Mouse (Mus musculus) heart, embryonic 15.5 days (tissue): Measurements from ENCODE around the gene Slc9a1. TPM values are rescaled to one million over a fixed set of nuclear protein-coding genes. Genes with fewer than 3 reads are reported as not detected.

ENCODE experiments used
- ATAC-seq: fragments of 200-750 bp; cut with Nextera tagmentation; replicated peaks from 2 replicates; pipeline ENCODE4 v1.8.0; 2017; ENCODE audit warnings: low read depth, moderate TSS enrichment; ENCODE audit not compliant: insufficient number of reproducible peaks, insufficient read depth, low FRiP score
- H3K27ac ChIP-seq: fragments of 300-500 bp; sonication (generic); 2 replicates; pipeline ENCODE4 v1.5.1; 2015; ENCODE audit warnings: mild to moderate bottlenecking, inconsistent platforms
- H3K27me3 ChIP-seq: fragments of 300-500 bp; sonication (generic); 2 replicates; pipeline ENCODE4 v1.6.1; 2015; ENCODE audit warnings: inconsistent platforms
- H3K36me3 ChIP-seq: fragments of 300-500 bp; sonication (generic); 2 replicates; pipeline ENCODE4 v1.6.1; 2015; ENCODE audit warnings: mild to moderate bottlenecking, inconsistent platforms
- H3K4me1 ChIP-seq: fragments of 300-500 bp; sonication (generic); replicated peaks from 2 replicates; pipeline ENCODE4 v1.6.1; 2015; ENCODE audit warnings: inconsistent platforms
- H3K4me2 ChIP-seq: fragments of 300-500 bp; sonication (generic); 2 replicates; pipeline ENCODE4 v1.6.1; 2015; ENCODE audit warnings: inconsistent platforms, mild to moderate bottlenecking, moderate library complexity
- H3K4me3 ChIP-seq: fragments of 300-500 bp; sonication (generic); 2 replicates; pipeline ENCODE4 v1.5.1; 2015; ENCODE audit warnings: mild to moderate bottlenecking, inconsistent platforms
- H3K9ac ChIP-seq: fragments of 300-500 bp; sonication (generic); 2 replicates; pipeline ENCODE4 v1.6.1; 2015; ENCODE audit warnings: mild to moderate bottlenecking, inconsistent platforms
- H3K9me3 ChIP-seq: fragments of 300-500 bp; sonication (generic); replicated peaks from 2 replicates; pipeline ENCODE4 v1.6.1; 2016; ENCODE audit warnings: inconsistent platforms
- WGBS: fragments of 180-500 bp; shearing (Covaris S2); methylation state at CpG from one replicate; pipeline ENCODE4 v1.1.7; 2015; ENCODE audit warnings: mixed read lengths; 5-methylcytosine and 5-hydroxymethylcytosine counted together
- polyA plus RNA-seq: library from polyadenylated mRNA; unstranded; fragments of >200 nt; fragmentation: Nextera tagmentation; extraction: Ambion mirVana; gene quantifications from 2 replicates; pipeline ENCODE4 v1.2.1, GENCODE M21; 2015

Gene Slc9a1
- polyA plus RNA-seq: 6.6 and 8.2 TPM in 2 replicates

GRCm38 (mm10) chr4:133369553-133370297, at the start of gene Slc9a1:
TSS of gene Slc9a1 (plus strand) at chr4:133369706.
- H3K4me3 ChIP-seq: peak within 1 kb of the TSS; percentile 84
- peak within 1 kb of the TSS; percentile 92 for H3K9ac ChIP-seq
- H3K36me3 ChIP-seq: no peaks in the 10 kb centered on the region
- WGBS: under 1% methylated on average over 40 of the region's 40 CpGs
- H3K27ac ChIP-seq: peak within 1 kb of the TSS; percentile 87
- H3K4me2 ChIP-seq: peak within 1 kb of the TSS; percentile 80
- peak; percentile 90 for ATAC-seq
- no peaks in the 10 kb centered on the region for H3K27me3 ChIP-seq
- peaks cover 44% of the 10 kb centered on the region for H3K4me1 ChIP-seq
- H3K9me3 ChIP-seq: no peaks in the 10 kb centered on the region

DNA sequence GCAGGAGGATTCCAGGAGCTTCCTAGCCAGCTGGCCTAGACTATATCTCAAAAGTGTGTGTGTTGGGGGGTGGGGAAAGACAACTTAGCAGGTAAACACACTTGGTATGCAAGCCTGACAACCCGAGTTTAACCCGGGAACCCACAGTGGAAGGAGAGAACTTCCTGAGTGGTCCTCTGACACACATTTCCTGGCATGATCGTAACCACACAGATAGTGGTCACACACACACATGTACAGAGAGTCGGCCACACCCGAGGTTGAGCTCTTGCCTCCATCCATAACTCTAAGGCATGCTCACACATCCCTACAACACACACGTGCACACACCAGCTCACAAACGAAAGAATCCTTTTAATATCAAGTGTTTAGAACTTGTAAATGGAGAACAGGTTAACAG, 41.4 kb upstream of the Slc9a1 start:
- Histone ChIP-seq H3K9ac (0 out of 2 replicates have a peak overlapping the region, but pooled peaks have one; percentile 31), H3K27me3 (no peaks in the 10 kb centered on the region), H3K9me3 (no peaks in the 10 kb centered on the region), H3K4me2 (no peak overlapping the region), H3K27ac (no peak overlapping the region), H3K4me1 (0 out of 2 replicates have a peak, but pooled peaks cover 5% of the 10 kb centered on the region), H3K36me3 (no peaks in the 10 kb centered on the region), H3K4me3 (no peak overlapping the region)
- no peak for ATAC-seq
- 54% methylated on average over 7 of the region's 7 CpGs for WGBS

GRCm38 (mm10) chr4:133330296-133330695, 39.2 kb upstream of the Slc9a1 start:
- Histone ChIP-seq H3K9ac (no peak overlapping the region), H3K27me3 (no peaks in the 10 kb centered on the region), H3K36me3 (no peaks in the 10 kb centered on the region), H3K27ac (no peak overlapping the region), H3K4me2 (no peak overlapping the region), H3K9me3 (no peaks in the 10 kb centered on the region), H3K4me3 (no peak overlapping the region), H3K4me1 (0 out of 2 replicates have a peak, but pooled peaks cover 5% of the 10 kb centered on the region)
- ATAC-seq: no peak
- WGBS: 77% methylated on average over 4 of the region's 4 CpGs

DNA sequence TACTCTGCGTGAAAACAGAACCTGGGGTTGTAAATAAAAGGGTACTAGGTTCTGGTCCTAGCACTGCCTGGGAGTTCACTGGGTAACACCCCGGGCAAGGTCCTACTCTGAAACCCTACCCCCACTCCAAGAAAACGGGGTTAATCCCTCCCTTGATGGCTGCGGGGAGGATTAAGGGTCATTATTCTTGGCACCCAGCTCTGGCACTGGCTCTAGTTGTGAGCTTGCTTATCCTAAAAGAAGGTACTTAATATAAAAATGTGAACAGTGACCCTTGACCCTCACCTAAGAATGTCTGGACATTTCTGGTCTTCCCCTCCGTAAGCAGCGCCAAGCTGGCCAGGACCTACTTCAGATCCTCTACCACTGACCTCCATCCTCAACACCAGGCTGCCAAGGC, 36.2 kb upstream of the Slc9a1 start:
- H3K27ac ChIP-seq: no peak overlapping the region
- no peaks in the 10 kb centered on the region for H3K36me3 ChIP-seq
- no peak for ATAC-seq
- 67% methylated on average over 6 of the region's 6 CpGs for WGBS
- H3K27me3 ChIP-seq: no peaks in the 10 kb centered on the region
- H3K9ac ChIP-seq: no peak overlapping the region
- H3K4me3 ChIP-seq: no peak overlapping the region
- peaks cover 5% of the 10 kb centered on the region for H3K4me1 ChIP-seq
- H3K4me2 ChIP-seq: no peak overlapping the region
- H3K9me3 ChIP-seq: no peaks in the 10 kb centered on the region

DNA sequence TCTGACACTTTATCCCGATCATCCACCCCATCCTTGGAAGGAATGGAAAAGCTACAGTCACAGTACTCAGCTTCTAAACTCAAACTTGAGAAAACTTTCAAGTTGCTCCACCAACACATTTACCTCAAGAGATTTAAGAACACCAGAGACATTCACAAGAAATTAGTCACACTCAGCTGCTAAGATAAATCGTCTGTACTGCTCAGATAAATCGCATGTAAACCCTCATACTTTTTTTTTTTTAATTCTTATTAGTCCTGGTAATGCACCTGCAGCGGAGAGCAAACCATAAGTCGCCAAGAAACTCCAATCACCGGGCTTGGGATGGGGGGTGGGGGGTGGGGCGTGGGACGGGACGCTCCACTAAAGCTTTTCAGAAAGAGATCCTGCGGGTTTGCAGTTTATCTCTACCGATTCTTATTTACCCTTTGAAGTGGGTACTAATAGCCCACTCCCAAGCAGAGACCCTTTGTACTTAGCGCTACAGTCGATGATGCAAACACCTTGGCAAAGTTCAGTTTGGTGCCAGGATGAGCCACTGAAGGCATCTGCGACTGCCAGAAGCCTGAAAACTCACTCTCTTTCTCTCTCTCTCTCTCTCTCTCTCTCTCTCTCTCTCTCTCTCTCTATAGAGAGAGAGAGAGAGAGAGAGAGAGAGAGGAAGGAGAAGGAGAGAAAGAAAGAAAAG, 31.5 kb upstream of the Slc9a1 start:
- 12% methylated on average over 14 of the region's 14 CpGs for WGBS
- Histone ChIP-seq H3K36me3 (no peaks in the 10 kb centered on the region), H3K9ac (peak overlapping the region; percentile 91), H3K27ac (peak overlapping the region; percentile 84), H3K4me1 (peaks cover 7% of the 10 kb centered on the region), H3K4me3 (peak overlapping the region; percentile 97), H3K4me2 (peak overlapping the region; percentile 88), H3K9me3 (no peaks in the 10 kb centered on the region), H3K27me3 (no peaks in the 10 kb centered on the region)
- ATAC-seq: no peak

DNA sequence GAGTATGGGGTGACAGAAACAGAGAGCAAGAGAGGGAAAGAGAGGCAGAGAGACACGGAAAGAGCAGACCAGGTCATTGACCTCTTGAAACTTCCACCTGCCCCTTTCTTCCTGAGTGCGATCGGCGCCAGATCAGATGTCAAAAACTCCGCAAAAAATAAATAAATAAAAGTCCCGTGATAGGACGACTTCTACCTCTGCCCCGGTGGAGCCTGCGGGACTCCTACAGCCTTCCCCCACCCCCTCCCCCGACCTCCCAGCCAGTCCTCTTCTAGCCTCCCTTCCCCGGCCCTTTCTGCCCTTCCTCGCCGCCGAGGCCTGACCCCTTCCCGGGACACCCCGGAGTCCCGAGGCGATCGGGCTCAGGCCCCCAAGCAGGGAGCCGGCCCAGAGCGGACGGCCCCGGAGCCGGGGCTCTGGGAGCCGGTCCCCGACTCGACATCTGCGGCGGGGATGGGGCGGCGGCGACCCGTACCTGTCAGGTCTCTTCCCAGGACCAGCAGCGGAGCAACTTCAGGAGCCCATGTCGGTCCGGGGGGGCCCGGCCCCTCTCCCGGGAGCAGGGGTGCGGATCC, 30.9 kb upstream of the Slc9a1 start:
- WGBS: 1% methylated on average over 39 of the region's 39 CpGs
- H3K4me1 ChIP-seq: peaks cover 7% of the 10 kb centered on the region
- peak; percentile 37; the same call in 1 of the 2 replicates for ATAC-seq

GRCm38 (mm10) chr4:133339148-133339749, 30.3 kb upstream of the Slc9a1 start:
- Histone ChIP-seq H3K4me1 (peaks cover 7% of the 10 kb centered on the region), H3K27me3 (no peaks in the 10 kb centered on the region), H3K4me3 (peak overlapping the region; percentile 97), H3K27ac (peak overlapping the region; percentile 84), H3K4me2 (peak overlapping the region; percentile 88), H3K36me3 (no peaks in the 10 kb centered on the region), H3K9ac (peak overlapping the region; percentile 91), H3K9me3 (no peaks in the 10 kb centered on the region)
- peak; percentile 95 for ATAC-seq
- under 1% methylated on average over 60 of the region's 60 CpGs for WGBS

More for the DNA sequence above, 30.9 kb upstream of the Slc9a1 start:
- H3K9me3 ChIP-seq: no peaks in the 10 kb centered on the region
- H3K27ac ChIP-seq: peak overlapping the region; percentile 84
- peak overlapping the region; percentile 97 for H3K4me3 ChIP-seq
- H3K9ac ChIP-seq: peak overlapping the region; percentile 91
- no peaks in the 10 kb centered on the region for H3K27me3 ChIP-seq
- H3K4me2 ChIP-seq: peak overlapping the region; percentile 88
- H3K36me3 ChIP-seq: no peaks in the 10 kb centered on the region

- ATAC-seq: no peak
- Histone ChIP-seq H3K4me1 (peaks cover 7% of the 10 kb centered on the region), H3K9me3 (no peaks in the 10 kb centered on the region), H3K4me2 (no peak overlapping the region), H3K27ac (no peak overlapping the region), H3K36me3 (no peaks in the 10 kb centered on the region), H3K4me3 (no peak overlapping the region), H3K9ac (no peak overlapping the region), H3K27me3 (no peaks in the 10 kb centered on the region)
- 82% methylated on average over 2 of the region's 2 CpGs for WGBS
Measured at GRCm38 (mm10) chr4:133340217-133340616, 29.3 kb upstream of the Slc9a1 start.

DNA sequence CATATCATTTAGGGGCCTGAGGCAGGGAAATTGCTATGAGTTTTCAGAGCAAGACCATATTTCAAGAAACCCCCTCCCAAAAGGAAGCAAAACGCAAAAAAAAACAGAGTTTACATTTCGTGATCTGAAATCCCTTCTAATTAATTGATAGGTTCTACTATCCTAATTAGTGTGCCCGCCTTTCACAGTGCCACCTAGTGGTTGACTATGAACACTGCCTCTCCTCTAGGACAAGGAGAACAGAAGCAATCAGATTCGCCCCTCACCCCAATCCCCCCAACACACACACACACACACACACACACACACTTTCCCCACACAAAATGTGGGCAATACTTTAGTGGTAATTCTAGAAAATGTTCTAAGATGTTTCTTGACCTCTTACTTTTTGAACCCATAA, 25.4 kb upstream of the Slc9a1 start:
- no peak for ATAC-seq
- Histone ChIP-seq H3K27me3 (no peaks in the 10 kb centered on the region), H3K4me2 (no peak overlapping the region), H3K9me3 (no peaks in the 10 kb centered on the region), H3K9ac (no peak overlapping the region), H3K36me3 (no peaks in the 10 kb centered on the region), H3K4me3 (no peak overlapping the region), H3K27ac (no peak overlapping the region), H3K4me1 (peaks cover 2% of the 10 kb centered on the region; the same call in 1 of the 2 replicates)
- 6% methylated on average over 4 of the region's 4 CpGs for WGBS

DNA sequence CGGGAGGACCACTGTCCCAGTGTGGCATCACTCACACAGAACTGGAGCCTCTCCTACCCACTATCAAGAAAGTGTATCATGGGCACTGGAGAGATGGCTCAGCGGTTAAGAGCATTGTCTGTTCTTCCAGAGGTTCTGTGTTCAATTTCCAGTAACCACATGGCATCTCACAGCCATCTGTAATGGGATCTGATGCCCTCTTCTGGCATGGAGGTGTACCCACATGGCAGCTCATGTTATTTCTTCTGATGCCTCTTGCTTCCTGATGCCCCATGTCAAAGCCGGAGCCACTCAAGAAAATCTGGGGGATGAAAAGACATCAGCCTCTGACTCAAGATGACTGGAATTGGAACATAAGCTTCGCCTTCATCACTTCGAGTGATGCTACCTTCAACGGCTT, 23.8 kb upstream of the Slc9a1 start:
- 80% methylated on average over 6 of the region's 6 CpGs for WGBS
- no peaks in the 10 kb centered on the region for H3K9me3 ChIP-seq
- no peak overlapping the region for H3K27ac ChIP-seq
- H3K27me3 ChIP-seq: no peaks in the 10 kb centered on the region
- no peak overlapping the region for H3K9ac ChIP-seq
- no peaks in the 10 kb centered on the region for H3K36me3 ChIP-seq
- no peak overlapping the region for H3K4me2 ChIP-seq
- no peaks in the 10 kb centered on the region for H3K4me1 ChIP-seq
- no peak for ATAC-seq
- no peak overlapping the region for H3K4me3 ChIP-seq

DNA sequence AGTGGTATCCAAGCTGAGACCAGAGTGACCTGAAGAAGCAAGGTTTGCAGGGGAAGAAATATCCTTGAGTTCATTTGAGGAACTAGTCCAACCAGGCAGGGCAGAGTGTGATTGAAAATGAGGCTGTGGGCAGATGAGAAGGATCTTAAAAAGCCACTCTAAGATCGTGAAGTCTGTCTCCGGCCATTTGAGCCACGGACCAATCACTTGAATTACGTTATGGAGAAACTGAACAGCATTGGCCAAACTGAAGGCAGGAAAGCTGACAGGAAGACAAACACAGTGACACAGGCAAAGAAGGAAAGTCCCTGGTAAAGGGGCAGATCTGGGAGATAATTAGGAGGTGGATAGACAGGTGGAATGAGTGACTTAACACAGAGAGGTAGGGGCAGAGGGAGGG, 22.9 kb upstream of the Slc9a1 start:
- Histone ChIP-seq H3K4me3 (no peak overlapping the region), H3K4me2 (no peak overlapping the region), H3K27me3 (no peaks in the 10 kb centered on the region), H3K36me3 (no peaks in the 10 kb centered on the region), H3K4me1 (no peaks in the 10 kb centered on the region), H3K9ac (no peak overlapping the region), H3K9me3 (no peaks in the 10 kb centered on the region), H3K27ac (no peak overlapping the region)
- ATAC-seq: no peak
- WGBS: 61% methylated on average over 4 of the region's 4 CpGs
